Mouse (Mus musculus): ENCODE results near the gene Ucma. TPM values are rescaled to one million over a fixed set of nuclear protein-coding genes. Genes with fewer than 3 reads are reported as not detected.
"Not testable (repeated sequence)": the region's sequence is repeated elsewhere in the genome, so short reads cannot be mapped to it uniquely, and the experiment has no call there.

Ucma gene
- polyA plus RNA-seq (2015; fragmentation: Nextera tagmentation; extraction: Ambion mirVana) = not detected in 2 replicates

GRCm38 (mm10) chr2:4975807-4976206 is at the start of gene Ucma:
Gene Ucma, plus strand, starts transcription at chr2:4976122.
- no peak within 1 kb of the TSS for H3K27ac ChIP-seq
- H3K4me3 ChIP-seq (replicated peaks) = no peak within 1 kb of the TSS
- 68% methylated on average over 5 of the region's 5 CpGs for WGBS
- no peaks in the 10 kb centered on the region for H3K36me3 ChIP-seq
- no peak within 1 kb of the TSS for H3K9ac ChIP-seq
- H3K27me3 ChIP-seq (replicated peaks) = no peaks in the 10 kb centered on the region
- no peak for ATAC-seq (ENCODE audit: insufficient read depth, low FRiP score, low read depth)
- no peaks in the 10 kb centered on the region for H3K4me1 ChIP-seq
- H3K4me2 ChIP-seq = no peak within 1 kb of the TSS
- H3K9me3 ChIP-seq = no peaks in the 10 kb centered on the region

- no peak for ATAC-seq (ENCODE audit: insufficient read depth, low FRiP score, low read depth)
- H3K9me3 ChIP-seq = no peaks in the 10 kb centered on the region
- H3K4me3 ChIP-seq (replicated peaks) = no peak overlapping the region
- no peak overlapping the region for H3K9ac ChIP-seq
- WGBS = 81% methylated on average over 3 of the region's 3 CpGs
- no peaks in the 10 kb centered on the region for H3K27me3 ChIP-seq (replicated peaks)
- H3K4me2 ChIP-seq = no peak overlapping the region
- 0 out of 2 replicates have a peak, but pooled peaks cover 8% of the 10 kb centered on the region for H3K36me3 ChIP-seq
- H3K4me1 ChIP-seq = no peaks in the 10 kb centered on the region
- no peak overlapping the region for H3K27ac ChIP-seq
Measured at GRCm38 (mm10) chr2:4927391-4927790, 48.5 kb upstream of the Ucma start.

- no peak for ATAC-seq (ENCODE audit: insufficient read depth, low FRiP score, low read depth)
- 69% methylated on average over 2 of the region's 2 CpGs for WGBS
- Histone ChIP-seq H3K4me2 (no peak overlapping the region), H3K27ac (no peak overlapping the region), H3K9me3 (no peaks in the 10 kb centered on the region), H3K9ac (no peak overlapping the region), H3K36me3 (0 out of 2 replicates have a peak, but pooled peaks cover 8% of the 10 kb centered on the region), H3K4me3 (replicated peaks) (no peak overlapping the region), H3K27me3 (replicated peaks) (no peaks in the 10 kb centered on the region), H3K4me1 (no peaks in the 10 kb centered on the region)
Measured at GRCm38 (mm10) chr2:4929230-4929629, 46.7 kb upstream of the Ucma start.

GRCm38 (mm10) chr2:4934516-4934915 is 41.4 kb upstream of the Ucma start:
- H3K27ac ChIP-seq = no peak overlapping the region
- H3K4me1 ChIP-seq = no peaks in the 10 kb centered on the region
- H3K9me3 ChIP-seq = no peaks in the 10 kb centered on the region
- no peak overlapping the region for H3K4me2 ChIP-seq
- no peak overlapping the region for H3K4me3 ChIP-seq (replicated peaks)
- no peak for ATAC-seq (ENCODE audit: insufficient read depth, low FRiP score, low read depth)
- 91% methylated on average over 9 of the region's 9 CpGs for WGBS
- peaks cover 24% of the 10 kb centered on the region for H3K36me3 ChIP-seq
- H3K9ac ChIP-seq = no peak overlapping the region
- no peaks in the 10 kb centered on the region for H3K27me3 ChIP-seq (replicated peaks)

- Histone ChIP-seq H3K36me3 (peaks cover 16% of the 10 kb centered on the region), H3K27me3 (replicated peaks) (no peaks in the 10 kb centered on the region), H3K4me3 (replicated peaks) (no peak overlapping the region), H3K4me2 (no peak overlapping the region), H3K9ac (no peak overlapping the region), H3K27ac (no peak overlapping the region), H3K9me3 (no peaks in the 10 kb centered on the region), H3K4me1 (no peaks in the 10 kb centered on the region)
- WGBS = 85% methylated on average over 7 of the region's 7 CpGs
- no peak for ATAC-seq (ENCODE audit: insufficient read depth, low FRiP score, low read depth)
Measured at GRCm38 (mm10) chr2:4937931-4938330, 38.0 kb upstream of the Ucma start.

- Histone ChIP-seq H3K9me3 (no peaks in the 10 kb centered on the region), H3K4me3 (replicated peaks) (no peak overlapping the region), H3K27ac (no peak overlapping the region), H3K4me2 (no peak overlapping the region), H3K36me3 (peaks cover 15% of the 10 kb centered on the region), H3K27me3 (replicated peaks) (no peaks in the 10 kb centered on the region), H3K9ac (no peak overlapping the region), H3K4me1 (no peaks in the 10 kb centered on the region)
- WGBS = 91% methylated on average over 11 of the region's 11 CpGs
- ATAC-seq (ENCODE audit: insufficient read depth, low FRiP score, low read depth) = no peak
Measured at GRCm38 (mm10) chr2:4940861-4941260, 35.1 kb upstream of the Ucma start.

GRCm38 (mm10) chr2:4949691-4950090 is 26.2 kb upstream of the Ucma start:
- H3K4me3 ChIP-seq (replicated peaks); H3K27me3 ChIP-seq (replicated peaks); H3K4me1 ChIP-seq; H3K9ac ChIP-seq; H3K27ac ChIP-seq; H3K4me2 ChIP-seq; H3K36me3 ChIP-seq; H3K9me3 ChIP-seq; ATAC-seq (ENCODE audit: insufficient read depth, low FRiP score, low read depth): not testable (repeated sequence)
- WGBS = 83% methylated on average over 8 of the region's 8 CpGs

- 86% methylated on average over 2 of the region's 2 CpGs for WGBS
- Histone ChIP-seq H3K27me3 (replicated peaks) (no peaks in the 10 kb centered on the region), H3K9ac (no peak overlapping the region), H3K4me1 (no peaks in the 10 kb centered on the region), H3K4me3 (replicated peaks) (no peak overlapping the region), H3K27ac (no peak overlapping the region), H3K9me3 (no peaks in the 10 kb centered on the region), H3K4me2 (no peak overlapping the region), H3K36me3 (no peaks in the 10 kb centered on the region)
- ATAC-seq (ENCODE audit: insufficient read depth, low FRiP score, low read depth) = no peak
Measured at GRCm38 (mm10) chr2:4950986-4951385, 24.9 kb upstream of the Ucma start.

GRCm38 (mm10) chr2:4954216-4954760 is 21.6 kb upstream of the Ucma start:
- H3K4me1 ChIP-seq = no peaks in the 10 kb centered on the region
- H3K9me3 ChIP-seq = no peaks in the 10 kb centered on the region
- no peak overlapping the region for H3K4me3 ChIP-seq (replicated peaks)
- no peaks in the 10 kb centered on the region for H3K36me3 ChIP-seq
- no peaks in the 10 kb centered on the region for H3K27me3 ChIP-seq (replicated peaks)
- no peak overlapping the region for H3K9ac ChIP-seq
- WGBS = 79% methylated on average over 6 of the region's 6 CpGs
- no peak overlapping the region for H3K27ac ChIP-seq
- H3K4me2 ChIP-seq = no peak overlapping the region
- ATAC-seq (ENCODE audit: insufficient read depth, low FRiP score, low read depth) = no peak

- 81% methylated on average over 12 of the region's 12 CpGs for WGBS
- Histone ChIP-seq H3K4me1 (no peaks in the 10 kb centered on the region), H3K9me3 (no peaks in the 10 kb centered on the region), H3K27ac (no peak overlapping the region), H3K4me3 (replicated peaks) (no peak overlapping the region), H3K4me2 (no peak overlapping the region), H3K36me3 (no peaks in the 10 kb centered on the region), H3K27me3 (replicated peaks) (no peaks in the 10 kb centered on the region), H3K9ac (no peak overlapping the region)
- no peak for ATAC-seq (ENCODE audit: insufficient read depth, low FRiP score, low read depth)
Measured at GRCm38 (mm10) chr2:4958039-4958438, 17.9 kb upstream of the Ucma start.

- no peak for ATAC-seq (ENCODE audit: insufficient read depth, low FRiP score, low read depth)
Measured at GRCm38 (mm10) chr2:4967806-4968205, 8.1 kb upstream of the Ucma start.

GRCm38 (mm10) chr2:4969083-4969482 is 6.8 kb upstream of the Ucma start:
- Histone ChIP-seq H3K27ac (no peak overlapping the region), H3K27me3 (replicated peaks) (no peaks in the 10 kb centered on the region), H3K4me3 (replicated peaks) (no peak overlapping the region), H3K9ac (no peak overlapping the region), H3K4me2 (no peak overlapping the region), H3K4me1 (no peaks in the 10 kb centered on the region), H3K36me3 (no peaks in the 10 kb centered on the region), H3K9me3 (no peaks in the 10 kb centered on the region)
- 82% methylated on average over 2 of the region's 2 CpGs for WGBS
- ATAC-seq (ENCODE audit: insufficient read depth, low FRiP score, low read depth) = no peak

More at GRCm38 (mm10) chr2:4967806-4968205, 8.1 kb upstream of the Ucma start:
- Histone ChIP-seq H3K27ac (no peak overlapping the region), H3K4me2 (no peak overlapping the region), H3K9ac (no peak overlapping the region), H3K36me3 (no peaks in the 10 kb centered on the region), H3K4me1 (no peaks in the 10 kb centered on the region), H3K27me3 (replicated peaks) (no peaks in the 10 kb centered on the region), H3K4me3 (replicated peaks) (no peak overlapping the region), H3K9me3 (no peaks in the 10 kb centered on the region)
- WGBS = 95% methylated on average over 2 of the region's 2 CpGs

GRCm38 (mm10) chr2:4978091-4978490 is 2.2 kb downstream of the Ucma start:
- Histone ChIP-seq H3K4me2 (no peak overlapping the region), H3K27ac (no peak overlapping the region), H3K36me3 (no peaks in the 10 kb centered on the region), H3K9ac (no peak overlapping the region), H3K9me3 (no peaks in the 10 kb centered on the region), H3K27me3 (replicated peaks) (no peaks in the 10 kb centered on the region), H3K4me3 (replicated peaks) (no peak overlapping the region), H3K4me1 (no peaks in the 10 kb centered on the region)
- ATAC-seq (ENCODE audit: insufficient read depth, low FRiP score, low read depth) = no peak
- 32% methylated on average over 8 of the region's 8 CpGs for WGBS

All from stomach, embryonic 15.5 days (tissue).